Comparison of ENCODE assay signal across 12 mouse cellular contexts in genomic region chr4:145836300-145836862, GRCm38 (mm10). TPM values are rescaled to one million over a fixed set of nuclear protein-coding genes. Genes with fewer than 3 reads are reported as not detected.
A peak's percentile ranks its signal among the peaks of the same experiment; 100 is the strongest.
DNase-seq lines count a peak whose midpoint lies in the region; ATAC-seq and TF ChIP-seq lines count a peak whose summit lies in the region.
"Not testable (repeated sequence)": the region's sequence is repeated elsewhere in the genome, so short reads cannot be mapped to it uniquely, and the experiment has no call there.
"Had no signal": no experiment of that assay in that cellular context is flagged by ENCODE, and none has a peak within 500 bp of the region (broad histone marks: within the 10 kb centered on the region; RNA-seq: fewer than 3 reads in every experiment).

No protein-coding gene starts in this region.

- not testable (repeated sequence) for TF ChIP-seq CTCF in forebrain, postnatal 0 days (IDR thresholded peaks at IDR 0.05; ENCODE audit: low read depth); intestine, postnatal 0 days (IDR thresholded peaks at IDR 0.05; ENCODE audit: low read depth)

- not testable (repeated sequence) for H3K4me3 ChIP-seq in forebrain, postnatal 0 days (ENCODE audit: low read depth, low read length); intestine, postnatal 0 days (ENCODE audit: low read depth, low read length); liver, embryonic 12.5 days; neural tube, embryonic 13.5 days

- not testable (repeated sequence) for H3K27ac ChIP-seq in forebrain, postnatal 0 days (ENCODE audit: low read depth, low read length); intestine, postnatal 0 days (ENCODE audit: low read depth, low read length); liver, embryonic 12.5 days; neural tube, embryonic 13.5 days (replicated peaks)

- H3K9ac ChIP-seq in forebrain, postnatal 0 days; intestine, postnatal 0 days (ENCODE audit: low read depth, low read length); liver, embryonic 12.5 days; neural tube, embryonic 13.5 days: not testable (repeated sequence)

- DNase-seq in forebrain, postnatal 0 days: not testable (repeated sequence)
- DNase-seq in yolk sac, embryonic 10.5 days (ENCODE audit: low spot score): peak; percentile 0

- WGBS in forebrain, postnatal 0 days: 84% methylated on average over 6 of the region's 18 CpGs
- 78% methylated on average over 7 of the region's 18 CpGs for WGBS in intestine, postnatal 0 days
- 79% methylated on average over 6 of the region's 18 CpGs for WGBS in liver, embryonic 12.5 days (ENCODE audit: insufficient replicate concordance)
- 81% methylated on average over 17 of the region's 18 CpGs for WGBS in neural tube, embryonic 13.5 days

- H3K36me3 ChIP-seq in forebrain, postnatal 0 days (ENCODE audit: insufficient read depth); intestine, postnatal 0 days (ENCODE audit: control insufficient read depth, insufficient read depth); liver, embryonic 12.5 days; neural tube, embryonic 13.5 days: not testable (repeated sequence)

- peak; percentile 26 for ATAC-seq in common myeloid progenitor, adult 5-6 weeks (replicated peaks; ENCODE audit: low read depth, poor library complexity, severe bottlenecking)
- peak; percentile 25; the same call in 1 of the 2 replicates for ATAC-seq in forebrain, postnatal 0 days
- 0 out of 4 replicates have a peak, but pooled peaks have one; percentile 2 to 12 for ATAC-seq in hematopoietic stem cell, adult 5-6 weeks (replicated peaks in 1 of 2; ENCODE audit: insufficient read depth in 1 of 2, low FRiP score in 2 of 2, low TSS enrichment in 1 of 2, low read depth in 1 of 2, poor library complexity in 2 of 2, severe bottlenecking in 2 of 2)
- ATAC-seq in intestine, postnatal 0 days: peak; percentile 29; the same call in 1 of the 2 replicates
- ATAC-seq in liver, embryonic 12.5 days: peak; percentile 44
- peak; percentile 24; the same call in 1 of the 2 replicates for ATAC-seq in megakaryocyte-erythroid progenitor cell, adult 5-6 weeks (replicated peaks; ENCODE audit: low FRiP score, low TSS enrichment, poor library complexity, severe bottlenecking)
- ATAC-seq in neural tube, embryonic 13.5 days (ENCODE audit: low read depth): peak; percentile 47; the same call in 1 of the 2 replicates

- not testable (repeated sequence) for H3K9me3 ChIP-seq in forebrain, postnatal 0 days (ENCODE audit: low read length); intestine, postnatal 0 days (ENCODE audit: control insufficient read depth); liver, embryonic 12.5 days (replicated peaks)
- H3K9me3 ChIP-seq in neural tube, embryonic 13.5 days: peaks cover 11% of the 10 kb centered on the region

- H3K27me3 ChIP-seq in forebrain, postnatal 0 days (ENCODE audit: insufficient read depth, low read length); intestine, postnatal 0 days (replicated peaks; ENCODE audit: control insufficient read depth, insufficient read depth, low read length); liver, embryonic 12.5 days (replicated peaks); neural tube, embryonic 13.5 days: not testable (repeated sequence)

- not testable (repeated sequence) for H3K4me2 ChIP-seq in forebrain, postnatal 0 days (ENCODE audit: low read depth); intestine, postnatal 0 days (replicated peaks; ENCODE audit: low read depth); liver, embryonic 12.5 days; neural tube, embryonic 13.5 days

- not testable (repeated sequence) for H3K4me1 ChIP-seq in forebrain, postnatal 0 days (ENCODE audit: insufficient read depth); intestine, postnatal 0 days (replicated peaks; ENCODE audit: control insufficient read depth, insufficient read depth, low read length); liver, embryonic 12.5 days; neural tube, embryonic 13.5 days (replicated peaks)

RNA-seq across cellular contexts. Expression of gene Zfp986, which starts 32.2 kb away (rescaled TPM):
- total RNA-seq in common myeloid progenitor, adult 5-6 weeks (2017): not detected in 2 replicates
- total RNA-seq in forebrain, postnatal 0 days (2014; rRNA removed): 0.14 TPM in 1 of 2 replicates, not detected in the other
- not detected in 2 replicates for polyA plus RNA-seq in forebrain, postnatal 0 days (2015; fragmentation: Nextera tagmentation; extraction: Ambion mirVana)
- not detected in 2 replicates for total RNA-seq in hematopoietic stem cell, adult 5-6 weeks (2017)
- not detected in 2 replicates for polyA plus RNA-seq in intestine, postnatal 0 days (2015; fragmentation: Nextera tagmentation; extraction: Ambion mirVana)
- polyA plus RNA-seq in liver, embryonic 12.5 days (2016; fragmentation: Nextera tagmentation; extraction: Ambion mirVana): not detected in 2 replicates
- not detected in 2 replicates for total RNA-seq in megakaryocyte-erythroid progenitor cell, adult 5-6 weeks (2014; fragmentation: Nextera tagmentation)
- not detected in 2 replicates for total RNA-seq in megakaryocyte-erythroid progenitor cell, adult 5-6 weeks (2017)
- not detected in 2 replicates for polyA plus RNA-seq in neural tube, embryonic 13.5 days (2015; fragmentation: Nextera tagmentation; extraction: Ambion mirVana)
- total RNA-seq: gastrocnemius, postnatal 36 days; heart, postnatal 14 days; layer of hippocampus, postnatal 36 days had no signal
- polyA plus RNA-seq: large intestine, adult 2 months had no signal
